Mouse (Mus musculus): Measurements from ENCODE around the gene P3h2. TPM values are rescaled to one million over a fixed set of nuclear protein-coding genes. Genes with fewer than 3 reads are reported as not detected.
A peak's percentile ranks its signal among the peaks of the same experiment; 100 is the strongest.

Gene P3h2
- polyA plus RNA-seq, 1 experiment from 2014 or later: 1.6 TPM

GRCm38 (mm10) chr16:26060239-26061085, 45.1 kb downstream of the P3h2 start:
- no peak for ATAC-seq (ENCODE audit: low read depth)
- no peak overlapping the region for H3K27ac ChIP-seq (replicated peaks)
- H3K4me3 ChIP-seq: no peak overlapping the region
- no peak overlapping the region for H3K9ac ChIP-seq
- no peaks in the 10 kb centered on the region for H3K9me3 ChIP-seq
- no peaks in the 10 kb centered on the region for H3K27me3 ChIP-seq
- 84% methylated on average over 5 of the region's 5 CpGs for WGBS
- no peak overlapping the region for H3K4me2 ChIP-seq
- no peaks in the 10 kb centered on the region for H3K36me3 ChIP-seq
- no peaks in the 10 kb centered on the region for H3K4me1 ChIP-seq (replicated peaks)

GRCm38 (mm10) chr16:26053631-26054030, 52.0 kb downstream of the P3h2 start:
- no peak overlapping the region for H3K27ac ChIP-seq (replicated peaks)
- H3K9me3 ChIP-seq: no peaks in the 10 kb centered on the region
- H3K4me1 ChIP-seq (replicated peaks): peaks cover 9% of the 10 kb centered on the region; the same call in 1 of the 2 replicates
- no peak overlapping the region for H3K4me2 ChIP-seq
- H3K4me3 ChIP-seq: no peak overlapping the region
- H3K9ac ChIP-seq: no peak overlapping the region
- WGBS: 67% methylated on average over 3 of the region's 3 CpGs
- H3K36me3 ChIP-seq: no peaks in the 10 kb centered on the region
- no peaks in the 10 kb centered on the region for H3K27me3 ChIP-seq
- ATAC-seq (ENCODE audit: low read depth): no peak

GRCm38 (mm10) chr16:26049393-26050087, 56.0 kb downstream of the P3h2 start:
- ATAC-seq (ENCODE audit: low read depth): no peak
- no peak overlapping the region for H3K4me2 ChIP-seq
- no peaks in the 10 kb centered on the region for H3K9me3 ChIP-seq
- H3K9ac ChIP-seq: no peak overlapping the region
- no peaks in the 10 kb centered on the region for H3K27me3 ChIP-seq
- 40% methylated on average over 5 of the region's 5 CpGs for WGBS
- no peak overlapping the region for H3K4me3 ChIP-seq
- H3K36me3 ChIP-seq: no peaks in the 10 kb centered on the region
- no peak overlapping the region for H3K27ac ChIP-seq (replicated peaks)
- H3K4me1 ChIP-seq (replicated peaks): peaks cover 9% of the 10 kb centered on the region; the same call in 1 of the 2 replicates

GRCm38 (mm10) chr16:26047870-26048269, 57.7 kb downstream of the P3h2 start:
- Histone ChIP-seq H3K27ac (replicated peaks) (no peak overlapping the region), H3K4me1 (replicated peaks) (peaks cover 9% of the 10 kb centered on the region; the same call in 1 of the 2 replicates), H3K4me2 (no peak overlapping the region), H3K36me3 (no peaks in the 10 kb centered on the region), H3K9me3 (no peaks in the 10 kb centered on the region), H3K9ac (no peak overlapping the region), H3K27me3 (no peaks in the 10 kb centered on the region), H3K4me3 (no peak overlapping the region)
- ATAC-seq (ENCODE audit: low read depth): no peak
- WGBS: 87% methylated on average over 3 of the region's 3 CpGs

- Histone ChIP-seq H3K36me3 (no peaks in the 10 kb centered on the region), H3K9ac (no peak overlapping the region), H3K4me2 (no peak overlapping the region), H3K27ac (replicated peaks) (no peak overlapping the region), H3K9me3 (no peaks in the 10 kb centered on the region), H3K4me1 (replicated peaks) (peaks cover 9% of the 10 kb centered on the region; the same call in 1 of the 2 replicates), H3K27me3 (no peaks in the 10 kb centered on the region), H3K4me3 (no peak overlapping the region)
- WGBS: 81% methylated on average over 1 of the region's 1 CpGs
- no peak for ATAC-seq (ENCODE audit: low read depth)
Measured at GRCm38 (mm10) chr16:26047396-26047795, 58.2 kb downstream of the P3h2 start.

- Histone ChIP-seq H3K4me2 (no peak overlapping the region), H3K4me3 (no peak overlapping the region), H3K9me3 (no peaks in the 10 kb centered on the region), H3K27me3 (no peaks in the 10 kb centered on the region), H3K36me3 (no peaks in the 10 kb centered on the region), H3K4me1 (replicated peaks) (peaks cover 3% of the 10 kb centered on the region; the same call in 1 of the 2 replicates), H3K27ac (replicated peaks) (no peak overlapping the region), H3K9ac (no peak overlapping the region)
- WGBS: 78% methylated on average over 2 of the region's 2 CpGs
- ATAC-seq (ENCODE audit: low read depth): no peak
Measured at GRCm38 (mm10) chr16:26041929-26042303, 63.7 kb downstream of the P3h2 start.

- WGBS: 71% methylated on average over 12 of the region's 12 CpGs
- no peak overlapping the region for H3K4me2 ChIP-seq
- no peak overlapping the region for H3K9ac ChIP-seq
- H3K36me3 ChIP-seq: no peaks in the 10 kb centered on the region
- peaks cover 3% of the 10 kb centered on the region; the same call in 1 of the 2 replicates for H3K4me1 ChIP-seq (replicated peaks)
- ATAC-seq (ENCODE audit: low read depth): 0 out of 2 replicates have a peak, but pooled peaks have one; percentile 32
- 0 out of 2 replicates have a peak overlapping the region, but pooled peaks have one; percentile 38 for H3K27ac ChIP-seq (replicated peaks)
- no peaks in the 10 kb centered on the region for H3K27me3 ChIP-seq
- H3K9me3 ChIP-seq: no peaks in the 10 kb centered on the region
- H3K4me3 ChIP-seq: no peak overlapping the region
Measured at GRCm38 (mm10) chr16:26041021-26041928, 64.3 kb downstream of the P3h2 start.

- no peak; the same call in 1 of the 2 replicates for ATAC-seq (ENCODE audit: low read depth)
- peaks cover 12% of the 10 kb centered on the region for H3K4me1 ChIP-seq (replicated peaks)
- no peak overlapping the region for H3K4me3 ChIP-seq
- no peaks in the 10 kb centered on the region for H3K9me3 ChIP-seq
- 75% methylated on average over 3 of the region's 3 CpGs for WGBS
- no peak overlapping the region for H3K27ac ChIP-seq (replicated peaks)
- no peak overlapping the region for H3K9ac ChIP-seq
- no peak overlapping the region for H3K4me2 ChIP-seq
- no peaks in the 10 kb centered on the region for H3K36me3 ChIP-seq
- no peaks in the 10 kb centered on the region for H3K27me3 ChIP-seq
Measured at GRCm38 (mm10) chr16:26039320-26039719, 66.3 kb downstream of the P3h2 start.

- Histone ChIP-seq H3K4me3 (no peak overlapping the region), H3K4me2 (no peak overlapping the region), H3K9ac (no peak overlapping the region), H3K27me3 (no peaks in the 10 kb centered on the region), H3K36me3 (no peaks in the 10 kb centered on the region), H3K9me3 (no peaks in the 10 kb centered on the region), H3K27ac (replicated peaks) (no peak overlapping the region), H3K4me1 (replicated peaks) (peaks cover 9% of the 10 kb centered on the region)
- WGBS: 56% methylated on average over 3 of the region's 3 CpGs
- no peak for ATAC-seq (ENCODE audit: low read depth)
Measured at GRCm38 (mm10) chr16:26035525-26035924, 70.1 kb downstream of the P3h2 start.

- Histone ChIP-seq H3K4me2 (no peak overlapping the region), H3K27ac (replicated peaks) (no peak overlapping the region), H3K4me1 (replicated peaks) (peaks cover 9% of the 10 kb centered on the region), H3K27me3 (no peaks in the 10 kb centered on the region), H3K4me3 (no peak overlapping the region), H3K9ac (no peak overlapping the region), H3K9me3 (no peaks in the 10 kb centered on the region), H3K36me3 (no peaks in the 10 kb centered on the region)
- 56% methylated on average over 5 of the region's 5 CpGs for WGBS
- no peak for ATAC-seq (ENCODE audit: low read depth)
Measured at GRCm38 (mm10) chr16:26035079-26035478, 70.5 kb downstream of the P3h2 start.

- peaks cover 21% of the 10 kb centered on the region for H3K4me1 ChIP-seq (replicated peaks)
- H3K27me3 ChIP-seq: no peaks in the 10 kb centered on the region
- ATAC-seq (ENCODE audit: low read depth): peak; percentile 62; the same call in 1 of the 2 replicates
- H3K27ac ChIP-seq (replicated peaks): 0 out of 2 replicates have a peak overlapping the region, but pooled peaks have one; percentile 53
- no peak overlapping the region for H3K9ac ChIP-seq
- H3K9me3 ChIP-seq: no peaks in the 10 kb centered on the region
- H3K36me3 ChIP-seq: no peaks in the 10 kb centered on the region
- H3K4me3 ChIP-seq: no peak overlapping the region
- H3K4me2 ChIP-seq: no peak overlapping the region
- WGBS: 31% methylated on average over 2 of the region's 2 CpGs
Measured at GRCm38 (mm10) chr16:26029424-26030012, 76.1 kb downstream of the P3h2 start.

All from neural tube, embryonic 13.5 days (tissue).